Mouse (Mus musculus) kidney, embryonic 16.5 days (tissue): ENCODE measurements around the gene Hdhd3. TPM values are rescaled to one million over a fixed set of nuclear protein-coding genes. Genes with fewer than 3 reads are reported as not detected.

ENCODE experiments used
- ATAC-seq: fragments of 200-750 bp; cut with Nextera tagmentation; 2 replicates; pipeline ENCODE4 v1.8.0; 2017; ENCODE audit warnings: moderate TSS enrichment; ENCODE audit not compliant: low FRiP score, low TSS enrichment
- H3K27ac ChIP-seq: fragments of 300-500 bp; sonication (generic); 2 replicates; pipeline ENCODE4 v1.5.1; 2014; ENCODE audit warnings: low read length
- H3K27me3 ChIP-seq: fragments of 300-500 bp; sonication (generic); 2 replicates; pipeline ENCODE4 v1.6.1; 2014; ENCODE audit warnings: low read length, control low read depth, mixed read lengths; ENCODE audit not compliant: insufficient read depth
- H3K36me3 ChIP-seq: fragments of 300-500 bp; sonication (generic); 2 replicates; pipeline ENCODE4 v1.6.1; 2014; ENCODE audit warnings: low read length, control low read depth, mixed read lengths; ENCODE audit not compliant: insufficient read depth
- H3K4me1 ChIP-seq: fragments of 300-500 bp; sonication (generic); 2 replicates; pipeline ENCODE4 v1.6.1; 2014; ENCODE audit warnings: low read length, control low read depth, mixed read lengths; ENCODE audit not compliant: insufficient read depth
- H3K4me2 ChIP-seq: fragments of 300-500 bp; sonication (generic); replicated peaks from 2 replicates; pipeline ENCODE4 v1.6.1; 2014; ENCODE audit warnings: low read depth, low read length
- H3K4me3 ChIP-seq: fragments of 300-500 bp; sonication (generic); 2 replicates; pipeline ENCODE4 v1.5.1; 2014; ENCODE audit warnings: mild to moderate bottlenecking, low read length
- H3K9ac ChIP-seq: fragments of 300-500 bp; sonication (generic); replicated peaks from 2 replicates; pipeline ENCODE4 v1.6.1; 2014; ENCODE audit warnings: low read length
- H3K9me3 ChIP-seq: fragments of 300-500 bp; sonication (generic); 2 replicates; pipeline ENCODE4 v1.6.1; 2016; ENCODE audit warnings: low read length, control low read depth
- WGBS: fragments of 180-500 bp; shearing (Covaris S2); extraction: QIAGEN DNeasy Blood & Tissue Kit; methylation state at CpG from one replicate; pipeline ENCODE4 v1.1.7; 2014; 5-methylcytosine and 5-hydroxymethylcytosine counted together
- polyA plus RNA-seq: library from polyadenylated mRNA; unstranded; fragments of >200 nt; fragmentation: Nextera tagmentation; extraction: Ambion mirVana; gene quantifications from 2 replicates; pipeline ENCODE4 v1.2.1, GENCODE M21; 2015

Hdhd3 gene
- polyA plus RNA-seq, 1 experiment from 2014 or later, result 20.6 TPM

DNA sequence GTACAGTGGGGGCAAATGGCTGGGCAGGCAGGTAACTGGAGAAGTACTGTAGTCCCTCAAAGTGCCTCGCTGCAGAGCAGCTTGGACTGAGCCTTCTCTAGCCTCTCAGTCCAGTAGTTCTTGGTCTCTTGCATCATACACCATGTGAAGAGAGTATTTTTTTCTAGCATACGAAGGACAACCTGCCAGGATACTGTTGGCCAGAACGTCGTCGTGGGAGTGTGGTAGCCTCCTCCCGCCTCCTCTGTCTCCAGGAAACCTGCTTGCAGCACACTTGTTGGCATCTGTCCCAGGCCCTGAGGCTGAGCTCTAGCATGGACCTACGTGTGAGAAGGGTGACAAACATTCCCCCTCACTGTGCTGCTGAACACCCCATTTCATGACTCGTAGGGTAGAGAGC lies 6.5 kb downstream of the Hdhd3 start:
- no peak overlapping the region for H3K27ac ChIP-seq
- no peak for ATAC-seq
- peaks cover 21% of the 10 kb centered on the region for H3K36me3 ChIP-seq
- H3K4me3 ChIP-seq, result no peak overlapping the region
- WGBS, result 59% methylated on average over 8 of the region's 8 CpGs
- H3K9me3 ChIP-seq, result no peaks in the 10 kb centered on the region
- peaks cover 11% of the 10 kb centered on the region; the same call in 1 of the 2 replicates for H3K4me1 ChIP-seq
- no peaks in the 10 kb centered on the region for H3K27me3 ChIP-seq
- H3K4me2 ChIP-seq, result no peak overlapping the region
- H3K9ac ChIP-seq, result no peak overlapping the region

DNA sequence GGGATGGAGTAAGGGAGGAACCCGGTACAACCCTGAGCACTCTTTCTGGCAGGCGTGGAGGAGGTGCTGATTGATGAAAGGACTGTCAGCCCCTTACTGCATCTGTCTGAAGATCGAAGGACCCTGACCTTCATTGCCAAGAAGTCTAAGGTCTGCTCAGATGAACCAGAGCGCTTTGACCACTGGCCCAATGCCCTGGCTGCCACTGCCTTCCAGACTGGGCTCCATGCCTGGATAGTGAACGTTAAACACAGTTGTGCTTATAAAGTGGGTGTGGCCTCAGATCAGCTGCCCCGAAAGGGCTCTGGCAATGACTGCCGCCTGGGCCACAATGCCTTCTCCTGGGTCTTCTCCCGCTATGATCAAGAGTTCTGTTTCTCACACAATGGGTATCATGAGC lies 7.3 kb downstream of the Hdhd3 start:
- no peak overlapping the region for H3K9ac ChIP-seq
- peaks cover 4% of the 10 kb centered on the region; the same call in 1 of the 2 replicates for H3K4me1 ChIP-seq
- no peak overlapping the region for H3K4me3 ChIP-seq
- no peak overlapping the region for H3K4me2 ChIP-seq
- H3K27ac ChIP-seq, result no peak overlapping the region
- WGBS, result 66% methylated on average over 8 of the region's 8 CpGs
- H3K36me3 ChIP-seq, result peaks cover 23% of the 10 kb centered on the region
- no peaks in the 10 kb centered on the region for H3K9me3 ChIP-seq
- no peaks in the 10 kb centered on the region for H3K27me3 ChIP-seq
- ATAC-seq, result no peak

DNA sequence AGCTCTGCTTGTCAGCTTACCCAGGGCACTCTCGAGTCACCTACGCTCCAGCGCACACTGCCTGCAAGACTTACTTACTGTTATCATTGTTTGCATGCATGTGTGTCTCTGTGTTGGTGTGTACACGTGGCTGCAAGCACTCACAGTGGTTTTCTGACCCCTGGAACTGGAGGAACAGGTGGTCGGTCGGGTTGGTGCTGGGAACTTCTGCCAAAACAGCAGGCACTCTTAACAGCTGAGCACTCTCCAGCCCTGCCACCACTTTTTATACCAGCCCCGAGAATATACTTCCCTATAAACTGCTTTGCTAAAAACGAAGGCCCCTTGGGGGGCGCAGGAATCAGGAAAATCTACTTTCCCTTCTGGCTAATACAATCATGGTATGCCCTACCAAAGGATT lies 9.0 kb downstream of the Hdhd3 start:
- no peak for ATAC-seq
- WGBS, result 65% methylated on average over 9 of the region's 9 CpGs
- no peak overlapping the region for H3K9ac ChIP-seq
- no peaks in the 10 kb centered on the region for H3K27me3 ChIP-seq
- H3K4me1 ChIP-seq, result no peaks in the 10 kb centered on the region
- H3K36me3 ChIP-seq, result peaks cover 17% of the 10 kb centered on the region
- no peaks in the 10 kb centered on the region for H3K9me3 ChIP-seq
- no peak overlapping the region for H3K27ac ChIP-seq
- H3K4me2 ChIP-seq, result no peak overlapping the region
- H3K4me3 ChIP-seq, result no peak overlapping the region

DNA sequence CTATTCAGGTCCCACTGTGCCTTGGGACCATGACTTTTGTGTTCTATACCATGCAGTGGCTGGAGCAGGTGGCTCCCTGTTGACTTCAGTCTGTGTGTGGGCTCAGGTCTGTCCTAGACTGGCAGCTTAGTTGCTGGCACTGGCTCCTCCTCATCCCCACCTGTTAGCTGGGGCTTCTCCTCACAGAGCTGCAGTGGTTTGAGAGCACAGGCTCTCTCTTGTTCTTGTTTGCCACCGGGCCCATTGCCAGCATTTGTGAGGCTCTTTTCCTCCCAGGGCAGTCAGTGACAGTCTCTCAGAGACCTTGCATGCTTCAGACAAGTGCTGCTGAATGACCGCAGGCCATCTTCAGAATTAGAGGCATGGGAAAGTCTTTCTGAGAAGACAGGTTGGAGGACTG lies 10.6 kb downstream of the Hdhd3 start:
- peaks cover 8% of the 10 kb centered on the region for H3K36me3 ChIP-seq
- H3K9ac ChIP-seq, result no peak overlapping the region
- H3K4me3 ChIP-seq, result no peak overlapping the region
- H3K9me3 ChIP-seq, result no peaks in the 10 kb centered on the region
- 93% methylated on average over 2 of the region's 2 CpGs for WGBS
- no peaks in the 10 kb centered on the region for H3K27me3 ChIP-seq
- no peak overlapping the region for H3K27ac ChIP-seq
- H3K4me2 ChIP-seq, result no peak overlapping the region
- ATAC-seq, result no peak
- H3K4me1 ChIP-seq, result no peaks in the 10 kb centered on the region

GRCm38 (mm10) chr4:62487914-62488313 lies 15.4 kb downstream of the Hdhd3 start:
- Histone ChIP-seq H3K9ac (no peak overlapping the region), H3K36me3 (peaks cover 3% of the 10 kb centered on the region; the same call in 1 of the 2 replicates), H3K4me3 (no peak overlapping the region), H3K4me2 (no peak overlapping the region), H3K27me3 (no peaks in the 10 kb centered on the region), H3K4me1 (no peaks in the 10 kb centered on the region), H3K27ac (no peak overlapping the region), H3K9me3 (no peaks in the 10 kb centered on the region)
- no peak for ATAC-seq
- 72% methylated on average over 2 of the region's 2 CpGs for WGBS

DNA sequence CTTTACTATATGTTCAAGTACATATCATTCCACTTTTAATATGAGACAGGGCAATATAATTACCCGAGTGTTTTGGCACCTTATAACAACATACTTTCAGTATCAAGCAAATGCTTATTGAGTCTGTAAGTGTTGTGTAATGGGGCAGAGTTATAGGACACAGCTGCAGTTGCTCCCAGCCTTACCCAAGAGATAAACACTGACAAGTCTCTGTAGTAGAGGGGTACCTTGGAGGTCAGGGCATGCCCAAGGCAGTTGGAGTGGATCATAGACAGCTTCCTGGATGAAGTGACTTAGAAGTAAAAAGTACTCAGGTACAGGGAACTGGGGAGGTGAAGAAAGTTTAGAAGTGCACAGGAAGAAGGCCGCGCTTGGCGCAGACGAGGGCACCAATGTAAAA lies 16.1 kb downstream of the Hdhd3 start:
- ATAC-seq, result no peak
- peaks cover 3% of the 10 kb centered on the region; the same call in 1 of the 2 replicates for H3K36me3 ChIP-seq
- H3K27ac ChIP-seq, result no peak overlapping the region
- H3K9me3 ChIP-seq, result no peaks in the 10 kb centered on the region
- 89% methylated on average over 5 of the region's 5 CpGs for WGBS
- H3K4me2 ChIP-seq, result no peak overlapping the region
- no peak overlapping the region for H3K4me3 ChIP-seq
- H3K9ac ChIP-seq, result no peak overlapping the region
- no peaks in the 10 kb centered on the region for H3K27me3 ChIP-seq
- H3K4me1 ChIP-seq, result no peaks in the 10 kb centered on the region

DNA sequence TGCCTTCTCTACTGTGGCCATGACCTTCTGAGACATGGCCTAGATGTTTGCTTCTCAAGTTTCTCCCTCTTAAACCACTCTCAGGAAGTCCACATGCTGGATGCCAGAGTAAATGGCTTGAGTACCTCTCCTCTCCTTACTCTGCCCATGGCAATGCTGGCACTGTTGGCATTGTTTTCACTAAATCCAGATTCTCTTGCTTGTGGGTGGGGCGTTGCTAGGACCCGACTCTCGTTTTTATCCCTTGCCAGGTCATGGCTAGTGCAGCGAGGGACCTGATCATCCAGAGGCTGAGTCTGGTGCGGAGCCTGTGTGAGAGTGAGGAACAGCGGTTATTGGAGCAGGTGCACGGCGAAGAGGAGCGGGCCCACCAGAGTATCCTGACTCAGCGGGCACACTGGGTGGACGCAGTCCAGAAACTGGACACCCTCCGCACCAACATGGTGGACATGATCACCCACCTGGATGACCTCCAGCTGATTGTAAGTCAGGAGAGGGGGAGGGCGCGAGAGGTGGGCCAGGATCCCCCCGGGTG lies 17.0 kb downstream of the Hdhd3 start:
- no peaks in the 10 kb centered on the region for H3K4me1 ChIP-seq
- no peak overlapping the region for H3K27ac ChIP-seq
- H3K4me2 ChIP-seq, result no peak overlapping the region
- no peak overlapping the region for H3K9ac ChIP-seq
- H3K36me3 ChIP-seq, result peaks cover under 1% of the 10 kb centered on the region; the same call in 1 of the 2 replicates
- H3K27me3 ChIP-seq, result no peaks in the 10 kb centered on the region
- WGBS, result 89% methylated on average over 15 of the region's 15 CpGs
- no peaks in the 10 kb centered on the region for H3K9me3 ChIP-seq
- ATAC-seq, result no peak
- no peak overlapping the region for H3K4me3 ChIP-seq

GRCm38 (mm10) chr4:62485450-62486161 lies 17.7 kb downstream of the Hdhd3 start:
- Histone ChIP-seq H3K4me3 (no peak overlapping the region), H3K27me3 (no peaks in the 10 kb centered on the region), H3K4me1 (peaks cover 5% of the 10 kb centered on the region; the same call in 1 of the 2 replicates), H3K4me2 (no peak overlapping the region), H3K9me3 (no peaks in the 10 kb centered on the region), H3K36me3 (no peaks in the 10 kb centered on the region), H3K27ac (no peak overlapping the region), H3K9ac (no peak overlapping the region)
- ATAC-seq, result no peak
- WGBS, result 81% methylated on average over 8 of the region's 8 CpGs

DNA sequence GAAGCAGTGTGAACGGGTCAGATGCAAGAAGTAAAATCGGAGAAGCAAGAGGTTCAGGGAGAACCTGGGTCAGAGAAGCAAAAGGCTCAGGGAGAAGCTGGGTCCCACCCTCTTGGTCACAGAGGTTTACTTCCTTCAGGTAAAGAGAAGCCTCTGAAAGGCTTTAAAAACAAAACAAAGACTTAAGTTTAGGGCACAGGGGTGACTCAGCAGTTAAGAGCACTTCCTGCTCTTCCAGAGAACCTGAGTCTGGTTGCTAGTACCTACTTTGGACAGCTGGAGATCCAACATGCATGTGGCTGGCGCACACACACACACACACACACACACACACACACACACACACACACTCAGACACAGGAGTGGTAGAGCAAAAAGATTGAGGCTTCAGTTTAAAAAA lies 18.3 kb downstream of the Hdhd3 start:
- peaks cover 6% of the 10 kb centered on the region; the same call in 1 of the 2 replicates for H3K4me1 ChIP-seq
- no peak for ATAC-seq
- H3K4me3 ChIP-seq, result no peak overlapping the region
- WGBS, result 81% methylated on average over 3 of the region's 3 CpGs
- no peaks in the 10 kb centered on the region for H3K36me3 ChIP-seq
- no peaks in the 10 kb centered on the region for H3K27me3 ChIP-seq
- H3K9me3 ChIP-seq, result no peaks in the 10 kb centered on the region
- H3K4me2 ChIP-seq, result no peak overlapping the region
- no peak overlapping the region for H3K9ac ChIP-seq
- H3K27ac ChIP-seq, result no peak overlapping the region
